Mouse (Mus musculus): ENCODE results near the gene Zer1. TPM values are rescaled to one million over a fixed set of nuclear protein-coding genes. Genes with fewer than 3 reads are reported as not detected.

Zer1 gene
- total RNA-seq, 2 experiments from 2014 or later, result 18.9 to 21.7 TPM

DNA sequence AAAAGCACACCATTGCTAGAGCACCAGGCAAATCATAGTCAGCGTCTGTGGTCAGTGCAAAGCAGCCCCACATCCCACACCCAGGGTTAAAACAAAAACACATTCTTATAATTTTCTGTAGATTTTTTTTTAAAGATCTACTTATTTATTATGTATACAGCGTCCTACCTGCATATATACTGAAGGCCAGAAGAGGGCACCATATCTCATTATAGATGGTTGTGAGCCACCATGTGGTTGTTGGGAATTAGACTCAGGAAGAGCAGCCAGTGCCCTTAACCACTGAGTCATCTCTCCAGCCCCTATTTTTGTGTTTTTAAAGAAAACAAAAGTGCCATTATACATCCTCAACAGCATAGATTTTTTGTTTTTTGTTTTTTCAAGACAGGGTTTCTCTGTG is 4.4 kb upstream of the Zer1 start:
- no peak for DNase-seq

DNA sequence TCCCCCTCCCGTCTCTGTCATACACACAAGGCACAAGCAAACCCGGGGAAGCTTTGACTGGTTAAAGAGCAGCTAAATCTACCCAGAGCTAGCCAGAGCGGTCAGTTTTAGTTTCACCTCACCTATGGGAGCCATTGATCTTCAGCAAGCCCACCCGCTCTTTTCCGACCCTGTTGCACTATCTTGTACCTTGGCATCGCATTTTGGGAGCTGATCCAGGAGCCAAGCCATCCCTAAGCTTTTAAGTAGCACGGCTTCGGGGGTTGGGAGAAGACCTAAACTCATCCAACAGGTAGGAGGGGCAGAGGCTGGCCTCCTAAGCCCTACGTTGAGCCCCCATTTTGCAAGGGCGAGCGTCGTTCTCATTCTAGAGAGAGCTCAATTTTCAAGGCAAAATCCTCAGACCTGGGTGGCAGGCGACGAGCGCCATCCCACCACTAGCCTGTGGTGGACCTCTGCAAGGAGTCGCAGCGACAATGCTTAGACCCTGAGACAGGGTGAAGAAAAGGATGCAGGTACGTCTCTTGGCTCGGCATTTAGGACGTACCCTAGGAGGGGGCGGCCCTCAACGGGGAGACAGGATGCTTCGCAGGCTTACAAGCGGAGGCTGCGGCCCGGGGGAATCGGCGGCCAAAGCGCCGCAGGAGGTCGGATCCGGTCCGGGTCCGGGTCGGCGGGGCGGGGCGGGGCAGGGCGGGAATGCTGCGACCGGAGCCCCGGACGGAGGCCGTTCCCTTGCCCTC is 485 bp downstream of the Zer1 start:
- no peak for DNase-seq

GRCm38 (mm10) chr2:30122766-30123165 is 1.6 kb downstream of the Zer1 start:
- DNase-seq, result no peak

DNA sequence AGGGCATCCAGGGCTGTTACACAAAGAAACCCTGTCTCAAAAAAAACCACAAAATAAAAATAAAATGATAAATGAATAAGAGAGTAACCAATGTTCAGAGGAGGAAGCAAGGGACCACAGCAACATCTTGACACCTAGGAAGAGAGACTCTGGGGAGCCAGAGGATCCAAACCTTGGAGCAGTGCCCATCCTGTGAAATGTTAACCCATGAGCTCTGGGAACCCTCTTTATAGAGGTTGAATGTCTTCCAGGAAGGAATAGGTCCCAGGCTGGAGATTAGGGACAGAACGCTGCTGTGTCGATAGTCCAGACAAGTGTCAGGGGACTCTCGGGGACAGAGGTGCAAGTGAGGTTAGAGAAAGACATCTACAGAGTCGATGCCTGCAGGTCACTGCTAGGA is 4.1 kb downstream of the Zer1 start:
- no peak for DNase-seq

DNA sequence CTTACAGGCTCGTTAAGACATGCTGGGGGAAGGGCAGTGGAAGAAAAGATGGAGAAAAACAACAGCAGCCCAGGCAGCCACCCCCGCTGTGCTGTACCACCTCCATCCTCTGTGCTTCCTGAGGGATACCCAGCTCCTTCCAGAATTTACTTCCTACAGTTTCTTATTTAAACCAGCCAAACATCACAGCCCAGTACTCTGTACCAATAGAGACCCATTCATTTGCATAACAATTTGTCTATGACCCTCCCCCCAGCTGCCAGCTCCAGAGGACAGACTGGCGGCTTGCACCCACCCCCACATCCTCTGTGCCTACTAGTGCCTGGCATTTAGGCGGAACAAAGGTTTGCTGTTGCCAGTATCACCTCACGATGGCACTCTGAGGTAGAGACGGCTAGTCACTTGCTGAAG is 4.7 kb downstream of the Zer1 start:
- DNase-seq, result no peak

- no peak for DNase-seq
Observed at GRCm38 (mm10) chr2:30112564-30112963, 11.8 kb downstream of the Zer1 start.

DNA sequence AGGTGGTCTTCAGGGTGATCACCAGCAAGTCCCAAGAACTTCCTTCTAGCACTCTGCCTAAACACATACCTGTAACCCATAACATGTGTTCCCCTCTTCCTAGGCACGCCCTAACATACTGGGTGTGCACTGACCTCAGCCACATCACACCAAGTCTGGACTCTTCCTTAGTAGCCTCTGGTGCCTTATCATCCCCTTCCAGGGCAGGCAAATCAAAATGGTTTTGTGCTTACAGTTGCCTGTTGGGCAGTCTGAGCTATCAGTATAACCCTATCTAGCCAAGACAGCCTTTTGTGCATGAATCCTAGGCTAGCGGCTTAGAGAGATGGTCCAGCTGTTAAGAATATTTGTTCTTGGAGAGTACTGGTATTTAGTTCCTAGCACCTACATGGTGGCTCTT is 12.9 kb downstream of the Zer1 start:
- no peak for DNase-seq

DNA sequence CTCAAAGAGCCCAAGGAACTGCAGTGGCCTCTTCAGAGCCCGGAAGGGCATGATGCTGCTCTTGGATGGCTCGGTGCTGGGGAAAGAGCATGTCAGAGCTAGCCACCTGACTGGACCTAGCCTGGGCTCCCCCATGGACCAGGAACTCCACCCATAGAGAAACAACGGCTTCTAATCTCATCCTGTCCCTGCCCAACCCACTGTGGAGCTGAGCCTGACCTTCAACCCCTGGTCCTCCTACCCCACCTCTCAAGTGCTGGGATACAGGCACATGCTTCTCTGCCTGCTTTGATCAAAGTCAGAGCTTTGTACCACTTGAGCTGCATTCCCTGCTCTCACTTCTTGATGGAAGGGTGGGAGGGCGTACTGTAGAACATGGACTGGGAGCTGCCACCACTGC is 16.1 kb downstream of the Zer1 start:
- no peak for DNase-seq

DNA sequence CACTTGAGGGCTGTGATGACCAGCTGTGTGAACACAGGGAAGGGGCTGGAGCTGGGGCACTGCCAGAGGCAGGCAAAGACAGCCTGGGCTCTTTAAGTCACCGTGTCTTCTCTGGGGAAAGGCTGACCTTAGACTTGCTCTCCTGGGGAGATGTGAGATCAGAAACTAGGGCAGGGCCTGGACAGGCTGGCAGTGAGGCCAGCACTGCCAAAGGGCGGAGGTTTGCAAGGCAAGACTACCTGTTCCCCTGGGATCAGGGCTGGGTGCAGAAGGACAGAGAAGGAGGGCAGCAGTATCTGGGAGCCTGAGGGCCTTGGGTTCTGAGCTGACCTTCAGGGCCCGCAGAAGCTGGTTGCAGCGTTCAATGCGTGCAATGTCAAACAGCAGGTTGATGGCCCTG is 16.7 kb downstream of the Zer1 start:
- DNase-seq, result no peak

DNA sequence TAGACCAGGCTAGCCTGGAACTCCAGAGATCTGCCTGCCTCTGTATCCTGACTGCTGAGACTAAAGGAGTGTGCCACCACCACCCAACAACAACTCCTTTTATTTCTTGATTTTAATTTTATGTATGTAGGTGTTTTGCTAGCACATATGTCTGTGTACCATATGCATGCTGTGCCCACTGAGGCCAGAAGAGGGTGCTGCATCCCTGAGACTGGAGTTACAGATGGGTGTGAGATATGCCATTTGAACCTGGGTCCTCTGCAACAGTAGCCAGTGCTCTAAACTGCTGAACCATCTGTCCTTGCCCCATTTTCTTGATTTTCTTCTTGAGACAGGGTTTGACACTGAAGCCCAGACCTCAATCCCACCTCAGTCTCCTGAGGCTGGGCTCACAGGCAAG is 18.0 kb downstream of the Zer1 start:
- peak; percentile 42 for DNase-seq

GRCm38 (mm10) chr2:30100214-30100613 is 24.2 kb downstream of the Zer1 start:
- DNase-seq, result no peak

DNA sequence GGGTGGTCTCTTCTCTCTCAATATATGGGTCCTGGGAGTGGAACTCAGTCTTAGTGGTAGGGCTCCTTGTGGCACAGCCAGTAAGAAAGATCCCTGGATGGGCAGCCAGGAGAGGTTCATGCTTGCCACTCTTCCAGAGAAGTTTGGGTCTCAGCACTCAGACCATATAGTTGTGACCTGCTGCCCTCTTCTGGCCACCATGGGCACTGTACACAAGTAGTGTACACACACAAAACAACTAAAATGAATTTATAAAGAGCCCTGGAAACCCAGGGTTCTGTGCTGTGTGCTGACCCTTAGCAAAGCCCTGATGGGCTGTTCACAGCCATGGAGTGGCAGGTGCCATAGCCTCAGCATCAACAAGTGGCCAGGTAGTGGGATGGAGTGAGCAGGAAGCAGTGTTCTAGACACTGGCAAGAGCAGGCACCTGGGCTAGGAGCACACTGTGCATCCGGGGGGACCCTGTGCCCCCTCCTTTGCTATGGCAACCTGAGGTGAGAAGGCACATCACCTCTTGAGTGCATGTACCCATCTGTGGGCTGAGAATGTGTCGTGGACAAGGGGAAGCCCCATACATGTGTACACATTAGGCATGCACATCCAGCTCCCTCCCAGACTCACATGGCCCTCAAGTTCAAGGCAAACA is 28.4 kb downstream of the Zer1 start:
- peak; percentile 62 for DNase-seq

DNA sequence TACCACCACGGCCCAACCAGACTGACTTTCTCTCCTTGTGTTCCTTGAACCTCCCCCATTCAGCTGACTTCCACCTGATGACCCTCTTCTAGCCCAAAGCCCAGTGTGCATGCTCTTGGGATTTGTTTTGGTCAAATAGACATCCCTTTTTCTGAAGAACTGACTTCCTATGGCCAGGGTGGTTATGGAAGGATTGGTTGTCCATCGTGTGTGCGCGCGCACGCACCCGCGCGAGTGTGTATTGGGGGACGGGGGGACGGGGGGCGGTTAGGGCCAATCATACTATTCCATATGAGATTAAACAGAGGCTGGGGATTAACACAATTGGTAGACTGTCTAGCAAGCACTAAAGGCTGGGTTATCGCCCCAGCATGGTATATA is 30.2 kb downstream of the Zer1 start:
- no peak for DNase-seq

DNA sequence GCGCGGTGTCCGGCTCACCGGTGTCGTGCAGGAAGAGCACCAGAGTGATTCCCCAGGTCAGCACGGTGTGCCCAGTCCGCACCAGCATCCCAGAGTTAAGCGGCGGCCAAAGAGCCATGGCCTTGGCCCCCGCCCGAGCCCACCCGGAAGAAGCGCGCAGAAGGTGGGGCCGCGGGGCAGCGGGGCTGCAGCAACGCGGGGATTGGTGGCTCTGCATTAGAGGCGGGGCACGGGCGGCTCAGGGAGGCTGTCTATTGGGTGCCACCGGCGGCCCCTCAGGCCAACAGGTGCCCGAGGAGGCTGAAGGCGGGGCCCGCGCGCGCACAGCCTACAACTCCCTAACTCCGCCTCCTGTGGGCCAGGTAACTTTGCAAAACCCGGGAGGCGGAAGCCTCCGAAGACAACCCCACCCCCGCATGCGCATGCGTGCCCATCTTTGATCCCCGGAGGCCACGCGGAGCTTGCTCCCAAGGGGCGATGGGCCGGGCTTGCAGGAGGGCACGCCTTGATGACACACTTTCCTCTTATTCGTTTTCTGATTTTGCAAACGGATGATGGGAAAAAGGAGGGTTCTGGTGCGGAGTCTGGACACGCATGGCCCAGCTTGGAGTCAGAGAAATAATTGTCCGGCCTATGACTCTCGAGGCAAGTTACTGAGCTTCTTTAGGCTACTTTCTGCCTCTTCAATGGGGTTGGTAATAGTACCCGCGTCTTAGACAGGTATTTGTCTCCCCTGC is 30.7 kb downstream of the Zer1 start, which contains the start of gene Zdhhc12:
Zdhhc12 (minus strand) TSS at position 178 of the 737 bp plus-strand sequence.
- DNase-seq, result peak; percentile 83

DNA sequence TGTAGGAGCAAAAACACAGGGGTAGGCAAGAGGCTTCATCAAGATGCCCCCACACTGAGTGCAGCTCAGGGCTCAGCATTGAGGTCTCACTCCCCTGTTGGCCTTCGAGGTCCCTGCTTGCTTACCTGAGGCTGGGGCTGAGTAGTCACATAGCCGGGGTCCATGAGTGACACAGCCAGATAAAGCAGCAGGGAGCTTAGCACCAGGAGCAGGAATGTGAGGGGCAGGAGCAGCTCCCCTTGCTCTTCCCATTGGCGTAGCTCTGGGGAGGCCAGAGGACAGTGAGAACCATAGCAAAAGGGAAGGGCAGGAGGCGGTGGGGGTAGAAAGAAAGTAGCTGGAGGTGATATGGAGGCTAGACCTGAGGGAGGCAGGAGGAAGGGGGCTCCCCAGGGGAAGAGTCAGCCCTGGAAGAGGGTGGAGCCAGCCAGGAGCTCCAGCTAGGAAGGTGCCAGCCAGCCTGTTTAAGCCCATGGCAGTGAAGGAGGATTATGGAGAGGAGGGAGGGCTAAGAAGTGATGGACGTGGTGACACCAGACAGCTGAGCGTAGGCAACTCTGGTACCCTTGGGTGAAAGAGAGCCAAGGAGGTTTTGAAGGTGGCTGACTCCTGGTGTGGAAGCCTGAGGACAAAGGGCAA is 32.0 kb downstream of the Zer1 start:
- DNase-seq, result no peak

GRCm38 (mm10) chr2:30091521-30091920 is 32.9 kb downstream of the Zer1 start:
- no peak for DNase-seq

DNA sequence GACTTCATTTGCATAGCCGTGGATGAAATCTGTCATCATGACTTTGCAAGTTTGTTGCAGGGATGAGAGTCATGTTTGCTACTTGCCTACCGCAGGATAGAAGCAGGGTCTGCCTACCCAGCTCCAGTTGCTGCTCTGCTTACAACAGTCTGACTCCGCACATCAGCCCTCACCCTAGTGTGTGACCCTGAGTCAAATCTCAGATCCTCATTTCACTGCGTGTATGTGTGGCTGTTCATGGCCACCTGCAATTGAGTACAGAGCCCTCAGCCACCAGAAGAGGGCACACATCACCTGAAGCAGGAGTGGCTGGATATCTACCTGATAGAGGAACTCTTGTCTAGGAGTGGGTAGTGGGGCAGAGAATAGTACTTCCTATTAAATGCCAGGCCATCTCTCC is 37.1 kb downstream of the Zer1 start:
- no peak for DNase-seq

GRCm38 (mm10) chr2:30084632-30085031 is 39.8 kb downstream of the Zer1 start:
- DNase-seq, result no peak

GRCm38 (mm10) chr2:30084113-30084512 is 40.3 kb downstream of the Zer1 start:
- no peak for DNase-seq

- no peak for DNase-seq
Observed at GRCm38 (mm10) chr2:30080181-30080800, 44.1 kb downstream of the Zer1 start.

GRCm38 (mm10) chr2:30078760-30079159 is 45.6 kb downstream of the Zer1 start:
- DNase-seq, result no peak

- no peak for DNase-seq
Observed at GRCm38 (mm10) chr2:30078349-30078712, 46.1 kb downstream of the Zer1 start.

All from gastrocnemius, postnatal 10 days (tissue).